Mouse (Mus musculus) liver, adult 2 months (tissue): ENCODE measurements around the gene Otp.

Source experiments
- CTCF ChIP-seq: fragments of 200-500 bp; IDR thresholded peaks from 2 replicates; pipeline ENCODE4 v1.5.1; 2011; ENCODE audit warnings: low read depth, low read length, control low read depth
- POLR2A ChIP-seq: fragments of 200-500 bp; IDR thresholded peaks from 2 replicates; pipeline ENCODE4 v1.6.1; 2011; ENCODE audit warnings: low read length, control low read depth; ENCODE audit not compliant: insufficient read depth; ENCODE audit errors: extremely low read depth

DNA sequence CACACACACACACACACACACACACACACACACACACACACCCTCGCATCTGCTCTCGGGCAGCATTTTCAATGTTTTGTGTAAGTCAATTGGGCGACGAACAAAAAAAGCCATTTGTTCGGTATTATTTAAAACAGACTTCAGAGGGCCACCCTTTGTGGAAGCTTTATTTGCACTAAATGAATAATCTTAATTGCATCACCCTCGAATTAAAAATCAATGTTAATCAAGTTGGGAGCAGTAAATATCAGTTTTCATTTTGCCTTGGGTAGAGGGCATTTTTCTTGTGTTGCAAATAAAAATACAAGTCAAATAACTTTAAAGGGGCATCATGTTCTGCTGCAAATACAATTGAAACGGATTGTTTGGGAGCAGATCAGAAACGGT, 1.4 kb upstream of the Otp start:
- TF ChIP-seq POLR2A, result no peak
- no peak for TF ChIP-seq CTCF
